Mouse (Mus musculus): ENCODE measurements at regions not wholly inside any gene's neighbourhood (a gene's known extent, or its start where the extent isn't known, plus 50 kb on each side); places are given as distances from the start of the nearest gene placed in this dataset.

GRCm38 (mm10) chr14:64575954-64576353 lies 471.9 kb downstream of the Prss52 start:
- no peak for DNase-seq (ENCODE audit: low spot score in 2 of 2)

- no peak for DNase-seq (ENCODE audit: low spot score in 2 of 2)
Measured at GRCm38 (mm10) chr14:64580086-64580485, 476.0 kb downstream of the Prss52 start.

- DNase-seq (ENCODE audit: low spot score in 2 of 2): no peak
Measured at GRCm38 (mm10) chr14:64580862-64581261, 476.8 kb downstream of the Prss52 start.

GRCm38 (mm10) chr14:64581705-64582104 lies 477.6 kb downstream of the Prss52 start:
- DNase-seq (ENCODE audit: low spot score in 2 of 2): no peak

- DNase-seq (ENCODE audit: low spot score in 2 of 2): no peak
Measured at GRCm38 (mm10) chr14:64582822-64583221, 478.7 kb downstream of the Prss52 start.

GRCm38 (mm10) chr14:64584221-64584620 lies 480.1 kb downstream of the Prss52 start:
- no peak for DNase-seq (ENCODE audit: low spot score in 2 of 2)

GRCm38 (mm10) chr14:64585081-64585470 lies 481.0 kb downstream of the Prss52 start:
- no peak for DNase-seq (ENCODE audit: low spot score in 2 of 2)

GRCm38 (mm10) chr14:64585471-64586192 lies 481.5 kb downstream of the Prss52 start:
- DNase-seq (ENCODE audit: low spot score in 2 of 2): no peak

GRCm38 (mm10) chr14:64586386-64586859 lies 482.3 kb downstream of the Prss52 start:
- no peak for DNase-seq (ENCODE audit: low spot score in 2 of 2)

- peak in 1 of 2 experiments; percentile 71 for DNase-seq (ENCODE audit: low spot score in 2 of 2)
Measured at GRCm38 (mm10) chr14:64586860-64587698, 483.0 kb downstream of the Prss52 start.

- peak in 1 of 2 experiments; percentile 60 for DNase-seq (ENCODE audit: low spot score in 2 of 2)
Measured at GRCm38 (mm10) chr14:64587699-64588434, 483.8 kb downstream of the Prss52 start.

- DNase-seq (ENCODE audit: low spot score in 2 of 2): no peak
Measured at GRCm38 (mm10) chr14:64588561-64588960, 484.5 kb downstream of the Prss52 start.

GRCm38 (mm10) chr14:64589126-64589525 lies 485.0 kb downstream of the Prss52 start:
- DNase-seq (ENCODE audit: low spot score in 2 of 2): no peak

- peak in 1 of 2 experiments; percentile 60 for DNase-seq (ENCODE audit: low spot score in 2 of 2)
Measured at GRCm38 (mm10) chr14:64589571-64590547, 485.8 kb downstream of the Prss52 start.

- no peak for DNase-seq (ENCODE audit: low spot score in 2 of 2)
Measured at GRCm38 (mm10) chr14:64590611-64591010, 486.5 kb downstream of the Prss52 start.

- DNase-seq (ENCODE audit: low spot score in 2 of 2): no peak
Measured at GRCm38 (mm10) chr14:64591091-64591976, 487.2 kb downstream of the Prss52 start.

GRCm38 (mm10) chr14:64592176-64592575 lies 488.1 kb downstream of the Prss52 start:
- no peak for DNase-seq (ENCODE audit: low spot score in 2 of 2)

- DNase-seq (ENCODE audit: low spot score in 2 of 2): no peak
Measured at GRCm38 (mm10) chr14:64592706-64593320, 488.7 kb downstream of the Prss52 start.

GRCm38 (mm10) chr14:64593564-64593963 lies 489.5 kb downstream of the Prss52 start:
- peak in 1 of 2 experiments; percentile 47 for DNase-seq (ENCODE audit: low spot score in 2 of 2)

Measured in cerebellum, postnatal 4 days (tissue).